In the genomic region with DNA sequence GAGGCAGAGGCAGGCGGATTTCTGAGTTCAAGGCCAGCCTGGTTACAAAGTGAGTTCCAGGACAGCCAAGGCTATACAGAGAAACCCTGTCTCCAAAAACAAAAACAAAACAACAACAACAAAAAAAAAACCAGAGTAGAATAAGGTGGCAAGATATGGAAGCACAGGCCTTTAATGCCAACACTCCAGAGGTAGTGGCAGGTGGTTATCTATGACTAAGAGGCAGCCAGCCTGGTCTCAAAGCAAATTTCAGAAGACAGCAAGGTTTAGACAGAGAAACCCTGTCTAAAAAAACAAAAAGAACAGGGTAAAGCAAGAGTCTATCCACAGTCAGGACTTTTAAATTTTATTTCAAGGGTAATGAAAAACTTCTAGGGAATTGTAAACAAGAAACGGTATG, we compare ENCODE assay signal across 11 mouse cellular contexts. TPM values are rescaled to one million over a fixed set of nuclear protein-coding genes. Genes with fewer than 3 reads are reported as not detected.
DNase-seq lines count a peak whose midpoint lies in the region; ATAC-seq and TF ChIP-seq lines count a peak whose summit lies in the region.
"Had no signal": no experiment of that assay in that cellular context is flagged by ENCODE, and none has a peak within 500 bp of the region (broad histone marks: within the 10 kb centered on the region; RNA-seq: fewer than 3 reads in every experiment).

No protein-coding gene starts in this region.

- H3K9ac ChIP-seq in hindbrain, embryonic 11.5 days (ENCODE audit: low read depth, low read length), result no peak overlapping the region
- no peak overlapping the region for H3K9ac ChIP-seq in embryonic facial prominence, embryonic 12.5 days
- peak overlapping the region; percentile 89; the same call in 1 of the 2 replicates for H3K9ac ChIP-seq in hindbrain, embryonic 15.5 days
- no peak overlapping the region for H3K9ac ChIP-seq in midbrain, embryonic 13.5 days (replicated peaks)

- 0 out of 2 replicates have a peak, but pooled peaks cover 1% of the 10 kb centered on the region for H3K27me3 ChIP-seq in hindbrain, embryonic 10.5 days (ENCODE audit: insufficient read depth, poor library complexity, severe bottlenecking)
- no peaks in the 10 kb centered on the region for H3K27me3 ChIP-seq in hindbrain, embryonic 11.5 days (ENCODE audit: control insufficient read depth, insufficient read depth, low read length)
- no peaks in the 10 kb centered on the region for H3K27me3 ChIP-seq in embryonic facial prominence, embryonic 12.5 days
- H3K27me3 ChIP-seq in hindbrain, embryonic 15.5 days, result no peaks in the 10 kb centered on the region
- H3K27me3 ChIP-seq in midbrain, embryonic 13.5 days, result no peaks in the 10 kb centered on the region
- no peaks in the 10 kb centered on the region for H3K27me3 ChIP-seq in thymus, adult 2 months (ENCODE audit: control insufficient read depth, insufficient read depth, low read length)

- TF ChIP-seq POLR2A in thymus, adult 2 months (IDR thresholded peaks at IDR 0.05; ENCODE audit: control insufficient read depth, extremely low read depth, insufficient read depth, low read length, poor library complexity), result no peak

- H3K9me3 ChIP-seq in hindbrain, embryonic 10.5 days, result no peaks in the 10 kb centered on the region
- H3K9me3 ChIP-seq in hindbrain, embryonic 11.5 days (ENCODE audit: control insufficient read depth, low read length), result no peaks in the 10 kb centered on the region
- no peaks in the 10 kb centered on the region for H3K9me3 ChIP-seq in embryonic facial prominence, embryonic 12.5 days
- no peaks in the 10 kb centered on the region for H3K9me3 ChIP-seq in hindbrain, embryonic 15.5 days
- no peaks in the 10 kb centered on the region for H3K9me3 ChIP-seq in midbrain, embryonic 13.5 days

- no peak for TF ChIP-seq CTCF in thymus, adult 2 months (IDR thresholded peaks at IDR 0.05; ENCODE audit: borderline replicate concordance, control insufficient read depth, extremely low read depth, insufficient read depth, low read length, poor library complexity)

- peaks cover 36% of the 10 kb centered on the region for H3K36me3 ChIP-seq in hindbrain, embryonic 10.5 days
- H3K36me3 ChIP-seq in hindbrain, embryonic 11.5 days (ENCODE audit: control insufficient read depth, insufficient read depth, low read length), result 0 out of 2 replicates have a peak, but pooled peaks cover 4% of the 10 kb centered on the region
- peaks cover 38% of the 10 kb centered on the region for H3K36me3 ChIP-seq in embryonic facial prominence, embryonic 12.5 days
- H3K36me3 ChIP-seq in hindbrain, embryonic 15.5 days, result peaks cover 31% of the 10 kb centered on the region
- H3K36me3 ChIP-seq in midbrain, embryonic 13.5 days, result peaks cover 37% of the 10 kb centered on the region
- peaks cover 23% of the 10 kb centered on the region for H3K36me3 ChIP-seq in thymus, adult 2 months (ENCODE audit: control insufficient read depth, insufficient read depth, low read length)

- no peak for ATAC-seq in hindbrain, embryonic 11.5 days (ENCODE audit: low FRiP score)
- ATAC-seq in embryonic facial prominence, embryonic 12.5 days (ENCODE audit: insufficient number of reproducible peaks, insufficient read depth, low FRiP score, low TSS enrichment), result no peak
- ATAC-seq in hindbrain, embryonic 15.5 days (ENCODE audit: low FRiP score, low read depth), result no peak
- ATAC-seq in midbrain, embryonic 13.5 days, result no peak
- ATAC-seq: lung, postnatal 0 days had no signal

- H3K4me1 ChIP-seq in hindbrain, embryonic 10.5 days (replicated peaks), result peaks cover 24% of the 10 kb centered on the region
- H3K4me1 ChIP-seq in hindbrain, embryonic 11.5 days (replicated peaks; ENCODE audit: control insufficient read depth, insufficient read depth, low read length), result no peaks in the 10 kb centered on the region
- peaks cover 13% of the 10 kb centered on the region for H3K4me1 ChIP-seq in embryonic facial prominence, embryonic 12.5 days
- peaks cover 25% of the 10 kb centered on the region for H3K4me1 ChIP-seq in hindbrain, embryonic 15.5 days (replicated peaks)
- peaks cover 20% of the 10 kb centered on the region for H3K4me1 ChIP-seq in midbrain, embryonic 13.5 days (replicated peaks)
- H3K4me1 ChIP-seq in thymus, adult 2 months (replicated peaks; ENCODE audit: control insufficient read depth, insufficient read depth, low read length), result peaks cover 11% of the 10 kb centered on the region

- 89% methylated on average over 2 of the region's 2 CpGs for WGBS in hindbrain, embryonic 10.5 days
- WGBS in hindbrain, embryonic 11.5 days, result 88% methylated on average over 2 of the region's 2 CpGs
- WGBS in embryonic facial prominence, embryonic 12.5 days, result 77% methylated on average over 2 of the region's 2 CpGs
- 88% methylated on average over 2 of the region's 2 CpGs for WGBS in hindbrain, embryonic 15.5 days
- 90% methylated on average over 2 of the region's 2 CpGs for WGBS in midbrain, embryonic 13.5 days
- WGBS in thymus, adult 2 months, result 90% methylated on average over 2 of the region's 2 CpGs

- H3K27ac ChIP-seq in hindbrain, embryonic 10.5 days, result no peak overlapping the region
- no peak overlapping the region for H3K27ac ChIP-seq in hindbrain, embryonic 11.5 days (ENCODE audit: low read depth, low read length)
- H3K27ac ChIP-seq in embryonic facial prominence, embryonic 12.5 days, result no peak overlapping the region
- no peak overlapping the region for H3K27ac ChIP-seq in hindbrain, embryonic 15.5 days (replicated peaks)
- H3K27ac ChIP-seq in midbrain, embryonic 13.5 days, result no peak overlapping the region
- H3K27ac ChIP-seq in thymus, adult 2 months (ENCODE audit: control insufficient read depth, insufficient read depth, low read length), result no peak overlapping the region

- peak overlapping the region; percentile 76; the same call in 1 of the 2 replicates for H3K4me3 ChIP-seq in hindbrain, embryonic 10.5 days
- H3K4me3 ChIP-seq in hindbrain, embryonic 11.5 days (ENCODE audit: low read depth, low read length), result no peak overlapping the region
- H3K4me3 ChIP-seq in embryonic facial prominence, embryonic 12.5 days, result no peak overlapping the region
- peak overlapping the region; percentile 93 for H3K4me3 ChIP-seq in hindbrain, embryonic 15.5 days
- H3K4me3 ChIP-seq in midbrain, embryonic 13.5 days (replicated peaks), result peak overlapping the region; percentile 79
- no peak overlapping the region for H3K4me3 ChIP-seq in thymus, adult 2 months (ENCODE audit: control insufficient read depth, insufficient read depth, low read length)

- H3K4me2 ChIP-seq in hindbrain, embryonic 11.5 days (replicated peaks; ENCODE audit: low read depth, low read length), result no peak overlapping the region
- H3K4me2 ChIP-seq in embryonic facial prominence, embryonic 12.5 days (replicated peaks), result peak overlapping the region; percentile 81; the same call in 1 of the 2 replicates
- peak overlapping the region; percentile 65 for H3K4me2 ChIP-seq in hindbrain, embryonic 15.5 days
- H3K4me2 ChIP-seq in midbrain, embryonic 13.5 days (replicated peaks), result peak overlapping the region; percentile 73

- DNase-seq in hindbrain, embryonic 10.5 days (ENCODE audit: low spot score), result no peak
- DNase-seq in hindbrain, embryonic 11.5 days (ENCODE audit: low spot score), result no peak
- no peak for DNase-seq in left cerebral cortex, adult 11 months (ENCODE audit: low spot score)
- no peak for DNase-seq in thymus, adult 2 months
- DNase-seq in cerebellum, postnatal 4 days (ENCODE audit: low spot score in 2 of 2), result no peak
- DNase-seq: heart, adult 18-20 months; kidney, postnatal 14 days had no signal

RNA-seq across cellular contexts. Expression of gene Spryd3, which starts 1.3 kb away (rescaled TPM):
- 14.6 and 17.6 TPM in 2 replicates for polyA plus RNA-seq in hindbrain, embryonic 10.5 days (2016; fragmentation: Nextera tagmentation; extraction: Ambion mirVana)
- polyA plus RNA-seq in hindbrain, embryonic 11.5 days (2014; fragmentation: Nextera tagmentation; extraction: Ambion mirVana), result 10.1 and 11.9 TPM in 2 replicates
- polyA plus RNA-seq in embryonic facial prominence, embryonic 12.5 days (2016; fragmentation: Nextera tagmentation; extraction: Ambion mirVana), result 15.6 and 15.7 TPM in 2 replicates
- 87.9 and 93.5 TPM in 2 replicates for polyA plus RNA-seq in hindbrain, embryonic 15.5 days (2015; fragmentation: Nextera tagmentation; extraction: Ambion mirVana)
- polyA plus RNA-seq in midbrain, embryonic 13.5 days (2015; fragmentation: Nextera tagmentation; extraction: Ambion mirVana), result 38.0 and 38.5 TPM in 2 replicates
- 40.8 and 43.1 TPM in 2 replicates for polyA plus RNA-seq in thymus, adult 2 months (2012; rRNA removed)

RNA-seq across cellular contexts. Expression of gene Igfbp6, which starts 9.5 kb away (rescaled TPM):
- 0.20 TPM in 1 of 2 replicates, not detected in the other for polyA plus RNA-seq in hindbrain, embryonic 10.5 days (2016; fragmentation: Nextera tagmentation; extraction: Ambion mirVana)
- 0.31 TPM in 1 of 2 replicates, not detected in the other for polyA plus RNA-seq in hindbrain, embryonic 11.5 days (2014; fragmentation: Nextera tagmentation; extraction: Ambion mirVana)
- 0.92 and 1.2 TPM in 2 replicates for polyA plus RNA-seq in embryonic facial prominence, embryonic 12.5 days (2016; fragmentation: Nextera tagmentation; extraction: Ambion mirVana)
- 3.3 and 5.6 TPM in 2 replicates for polyA plus RNA-seq in hindbrain, embryonic 15.5 days (2015; fragmentation: Nextera tagmentation; extraction: Ambion mirVana)
- polyA plus RNA-seq in midbrain, embryonic 13.5 days (2015; fragmentation: Nextera tagmentation; extraction: Ambion mirVana), result 0.72 and 0.81 TPM in 2 replicates
- polyA plus RNA-seq in thymus, adult 2 months (2012; rRNA removed), result 17.8 and 30.2 TPM in 2 replicates

RNA-seq across cellular contexts. Expression of gene Soat2, which starts 15.6 kb away (rescaled TPM):
- 0.35 and 0.38 TPM in 2 replicates for polyA plus RNA-seq in hindbrain, embryonic 10.5 days (2016; fragmentation: Nextera tagmentation; extraction: Ambion mirVana)
- 0.13 and 0.17 TPM in 2 replicates for polyA plus RNA-seq in hindbrain, embryonic 11.5 days (2014; fragmentation: Nextera tagmentation; extraction: Ambion mirVana)
- polyA plus RNA-seq in embryonic facial prominence, embryonic 12.5 days (2016; fragmentation: Nextera tagmentation; extraction: Ambion mirVana), result 0.13 and 0.17 TPM in 2 replicates
- 0.06 and 0.09 TPM in 2 replicates for polyA plus RNA-seq in hindbrain, embryonic 15.5 days (2015; fragmentation: Nextera tagmentation; extraction: Ambion mirVana)
- polyA plus RNA-seq in midbrain, embryonic 13.5 days (2015; fragmentation: Nextera tagmentation; extraction: Ambion mirVana), result not detected in 2 replicates
- 3.8 and 4.1 TPM in 2 replicates for polyA plus RNA-seq in thymus, adult 2 months (2012; rRNA removed)

RNA-seq across cellular contexts. Expression of gene Tns2, which starts 34.5 kb away (rescaled TPM):
- polyA plus RNA-seq in hindbrain, embryonic 10.5 days (2016; fragmentation: Nextera tagmentation; extraction: Ambion mirVana), result 11.8 and 13.8 TPM in 2 replicates
- polyA plus RNA-seq in hindbrain, embryonic 11.5 days (2014; fragmentation: Nextera tagmentation; extraction: Ambion mirVana), result 8.0 and 11.8 TPM in 2 replicates
- 29.6 and 34.0 TPM in 2 replicates for polyA plus RNA-seq in embryonic facial prominence, embryonic 12.5 days (2016; fragmentation: Nextera tagmentation; extraction: Ambion mirVana)
- polyA plus RNA-seq in hindbrain, embryonic 15.5 days (2015; fragmentation: Nextera tagmentation; extraction: Ambion mirVana), result 9.2 and 9.8 TPM in 2 replicates
- polyA plus RNA-seq in midbrain, embryonic 13.5 days (2015; fragmentation: Nextera tagmentation; extraction: Ambion mirVana), result 6.1 and 6.9 TPM in 2 replicates
- 15.9 and 26.4 TPM in 2 replicates for polyA plus RNA-seq in thymus, adult 2 months (2012; rRNA removed)

Comparison
In these comparisons a context has a peak if more than half of its experiments do, and no peak if none do; other contexts are left out.
1. H3K4me3 ChIP-seq: peak in hindbrain, embryonic 10.5 days (single experiment), hindbrain, embryonic 15.5 days (single experiment) and midbrain, embryonic 13.5 days (single experiment); none in hindbrain, embryonic 11.5 days (single experiment), embryonic facial prominence, embryonic 12.5 days (single experiment) and thymus, adult 2 months (single experiment).